Mouse (Mus musculus) cerebellum, adult 9-10 months (tissue): ENCODE measurements around the gene Jmy.

ENCODE experiments used
- DNase-seq: peaks from one replicate; pipeline ENCODE4 v3.0.0; 2022

The Jmy gene

GRCm38 (mm10) chr13:93453275-93453674 is 46.3 kb downstream of the Jmy start:
- peak; percentile 77 for DNase-seq

- DNase-seq = no peak
Observed at GRCm38 (mm10) chr13:93440167-93440566, 59.4 kb downstream of the Jmy start.

GRCm38 (mm10) chr13:93429205-93429604 is 70.4 kb downstream of the Jmy start:
- peak; percentile 24 for DNase-seq

- DNase-seq = no peak
Observed at GRCm38 (mm10) chr13:93427920-93428876, 71.4 kb downstream of the Jmy start.

GRCm38 (mm10) chr13:93423224-93423623 is 76.4 kb downstream of the Jmy start:
- no peak for DNase-seq

GRCm38 (mm10) chr13:93419779-93420178 is 79.8 kb downstream of the Jmy start:
- no peak for DNase-seq

GRCm38 (mm10) chr13:93418292-93418691 is 81.3 kb downstream of the Jmy start:
- DNase-seq = no peak

GRCm38 (mm10) chr13:93415055-93415454 is 84.6 kb downstream of the Jmy start:
- DNase-seq = no peak

GRCm38 (mm10) chr13:93410343-93410742 is 89.3 kb downstream of the Jmy start:
- DNase-seq = no peak

GRCm38 (mm10) chr13:93406855-93407254 is 92.8 kb downstream of the Jmy start:
- no peak for DNase-seq

GRCm38 (mm10) chr13:93401947-93402346 is 97.7 kb downstream of the Jmy start:
- peak; percentile 52 for DNase-seq

- peak; percentile 91 for DNase-seq
Observed at GRCm38 (mm10) chr13:93399710-93400216, 99.8 kb downstream of the Jmy start.

- DNase-seq = no peak
Observed at GRCm38 (mm10) chr13:93389242-93389625, 110.4 kb downstream of the Jmy start.

GRCm38 (mm10) chr13:93388594-93389241 is 110.9 kb downstream of the Jmy start:
- DNase-seq = no peak

- peak; percentile 52 for DNase-seq
Observed at GRCm38 (mm10) chr13:93387440-93387839, 112.2 kb downstream of the Jmy start.

GRCm38 (mm10) chr13:93385147-93385546 is 114.5 kb downstream of the Jmy start:
- no peak for DNase-seq

GRCm38 (mm10) chr13:93384481-93384880 is 115.1 kb downstream of the Jmy start:
- DNase-seq = no peak

GRCm38 (mm10) chr13:93383620-93384019 is 116.0 kb downstream of the Jmy start:
- DNase-seq = no peak

- DNase-seq = no peak
Observed at GRCm38 (mm10) chr13:93383092-93383491, 116.5 kb downstream of the Jmy start.

GRCm38 (mm10) chr13:93381301-93381700 is 118.3 kb downstream of the Jmy start:
- no peak for DNase-seq

GRCm38 (mm10) chr13:93380399-93381063 is 119.1 kb downstream of the Jmy start:
- no peak for DNase-seq
